Mouse (Mus musculus) stomach, embryonic 14.5 days (tissue): ENCODE data around the gene Lyve1. TPM values are rescaled to one million over a fixed set of nuclear protein-coding genes. Genes with fewer than 3 reads are reported as not detected.
A peak's percentile ranks its signal among the peaks of the same experiment; 100 is the strongest.
"Not testable (repeated sequence)": the region's sequence is repeated elsewhere in the genome, so short reads cannot be mapped to it uniquely, and the experiment has no call there.

Source experiments
- ATAC-seq: fragments of 200-750 bp; cut with Nextera tagmentation; 2 replicates; pipeline ENCODE4 v1.8.0; 2017; ENCODE audit warnings: low read depth, moderate TSS enrichment; ENCODE audit not compliant: insufficient number of reproducible peaks, insufficient read depth, low FRiP score
- H3K27ac ChIP-seq: fragments of 300-500 bp; sonication (generic); 2 replicates; pipeline ENCODE4 v1.5.1; 2014; ENCODE audit warnings: mild to moderate bottlenecking, low read length, moderate library complexity, mixed read lengths
- H3K27me3 ChIP-seq: fragments of 300-500 bp; sonication (generic); 2 replicates; pipeline ENCODE4 v1.6.1; 2014; ENCODE audit warnings: low read length, control low read depth, mixed read lengths; ENCODE audit not compliant: control insufficient read depth, insufficient read depth
- H3K36me3 ChIP-seq: fragments of 300-500 bp; sonication (generic); 2 replicates; pipeline ENCODE4 v1.6.1; 2014; ENCODE audit warnings: mild to moderate bottlenecking, control low read depth, low read length, moderate library complexity, mixed read lengths; ENCODE audit not compliant: control insufficient read depth, insufficient read depth
- H3K4me1 ChIP-seq: fragments of 300-500 bp; sonication (generic); 2 replicates; pipeline ENCODE4 v1.6.1; 2014; ENCODE audit warnings: low read length, control low read depth, mixed read lengths; ENCODE audit not compliant: control insufficient read depth, insufficient read depth
- H3K4me2 ChIP-seq: fragments of 300-500 bp; sonication (generic); replicated peaks from 2 replicates; pipeline ENCODE4 v1.6.1; 2014; ENCODE audit warnings: low read depth, low read length, control low read depth
- H3K4me3 ChIP-seq: fragments of 300-500 bp; sonication (generic); 2 replicates; pipeline ENCODE4 v1.5.1; 2014; ENCODE audit warnings: low read depth, low read length, control low read depth
- H3K9ac ChIP-seq: fragments of 300-500 bp; sonication (generic); replicated peaks from 2 replicates; pipeline ENCODE4 v1.6.1; 2014; ENCODE audit warnings: low read depth, mild to moderate bottlenecking, control low read depth, low read length, moderate library complexity, mixed read lengths
- H3K9me3 ChIP-seq: fragments of 300-500 bp; sonication (generic); 2 replicates; pipeline ENCODE4 v1.6.1; 2016; ENCODE audit warnings: low read depth, low read length, control low read depth; ENCODE audit not compliant: control insufficient read depth
- WGBS: fragments of 180-500 bp; shearing (Covaris S2); extraction: QIAGEN DNeasy Blood & Tissue Kit; methylation state at CpG from one replicate; pipeline ENCODE4 v1.1.7; 2014; 5-methylcytosine and 5-hydroxymethylcytosine counted together
- polyA plus RNA-seq: library from polyadenylated mRNA; unstranded; fragments of >200 nt; fragmentation: Nextera tagmentation; extraction: Ambion mirVana; gene quantifications from 2 replicates; pipeline ENCODE4 v1.2.1, GENCODE M21; 2014

The Lyve1 gene
- polyA plus RNA-seq: 5.6 and 9.5 TPM in 2 replicates

- Histone ChIP-seq H3K27ac (no peak within 1 kb of the TSS), H3K36me3 (no peaks in the 10 kb centered on the region), H3K4me2 (no peak within 1 kb of the TSS), H3K9me3 (no peaks in the 10 kb centered on the region), H3K27me3 (no peaks in the 10 kb centered on the region), H3K9ac (no peak within 1 kb of the TSS), H3K4me3 (no peak within 1 kb of the TSS), H3K4me1 (peaks cover 10% of the 10 kb centered on the region; the same call in 1 of the 2 replicates)
- no peak for ATAC-seq
- 62% methylated on average over 12 of the region's 12 CpGs for WGBS
Observed at GRCm38 (mm10) chr7:110862751-110863289, at the start of gene Lyve1. Gene Lyve1, minus strand, starts transcription at chr7:110863239.

GRCm38 (mm10) chr7:110908209-110909144 lies 45.4 kb upstream of the Lyve1 start:
- H3K4me2 ChIP-seq: no peak overlapping the region
- no peak for ATAC-seq
- H3K9me3 ChIP-seq: no peaks in the 10 kb centered on the region
- 62% methylated on average over 8 of the region's 8 CpGs for WGBS
- no peaks in the 10 kb centered on the region for H3K27me3 ChIP-seq
- H3K27ac ChIP-seq: no peak overlapping the region
- no peak overlapping the region for H3K9ac ChIP-seq
- H3K4me1 ChIP-seq: no peaks in the 10 kb centered on the region
- no peak overlapping the region for H3K4me3 ChIP-seq
- no peaks in the 10 kb centered on the region for H3K36me3 ChIP-seq

GRCm38 (mm10) chr7:110906566-110906965 lies 43.5 kb upstream of the Lyve1 start:
- 76% methylated on average over 2 of the region's 2 CpGs for WGBS

GRCm38 (mm10) chr7:110903226-110903625 lies 40.2 kb upstream of the Lyve1 start:
- no peak overlapping the region for H3K9ac ChIP-seq
- peaks cover 5% of the 10 kb centered on the region for H3K36me3 ChIP-seq
- H3K9me3 ChIP-seq: no peaks in the 10 kb centered on the region
- no peak overlapping the region for H3K4me3 ChIP-seq
- no peaks in the 10 kb centered on the region for H3K4me1 ChIP-seq
- no peak overlapping the region for H3K4me2 ChIP-seq
- no peaks in the 10 kb centered on the region for H3K27me3 ChIP-seq
- 57% methylated on average over 7 of the region's 7 CpGs for WGBS
- no peak overlapping the region for H3K27ac ChIP-seq
- 0 out of 2 replicates have a peak, but pooled peaks have one; percentile 49 for ATAC-seq

More at GRCm38 (mm10) chr7:110906566-110906965, 43.5 kb upstream of the Lyve1 start:
- Histone ChIP-seq H3K27ac (no peak overlapping the region), H3K36me3 (no peaks in the 10 kb centered on the region; the same call in 1 of the 2 replicates), H3K4me2 (no peak overlapping the region), H3K27me3 (no peaks in the 10 kb centered on the region), H3K9ac (no peak overlapping the region), H3K4me1 (no peaks in the 10 kb centered on the region), H3K9me3 (no peaks in the 10 kb centered on the region), H3K4me3 (no peak overlapping the region)
- ATAC-seq: no peak

GRCm38 (mm10) chr7:110897202-110897601 lies 34.2 kb upstream of the Lyve1 start:
- Histone ChIP-seq H3K27ac (no peak overlapping the region), H3K27me3 (no peaks in the 10 kb centered on the region), H3K4me3 (no peak overlapping the region), H3K36me3 (peaks cover 5% of the 10 kb centered on the region), H3K4me2 (no peak overlapping the region), H3K9ac (no peak overlapping the region), H3K9me3 (no peaks in the 10 kb centered on the region), H3K4me1 (peaks cover 8% of the 10 kb centered on the region; the same call in 1 of the 2 replicates)
- ATAC-seq: no peak
- WGBS: 89% methylated on average over 8 of the region's 8 CpGs

GRCm38 (mm10) chr7:110896453-110896852 lies 33.4 kb upstream of the Lyve1 start:
- ATAC-seq: no peak
- Histone ChIP-seq H3K9me3 (no peaks in the 10 kb centered on the region), H3K9ac (no peak overlapping the region), H3K4me1 (peaks cover 8% of the 10 kb centered on the region; the same call in 1 of the 2 replicates), H3K4me3 (no peak overlapping the region), H3K36me3 (peaks cover 5% of the 10 kb centered on the region; the same call in 1 of the 2 replicates), H3K27me3 (no peaks in the 10 kb centered on the region), H3K4me2 (no peak overlapping the region), H3K27ac (no peak overlapping the region)
- WGBS: 89% methylated on average over 7 of the region's 7 CpGs

- not testable (repeated sequence) for H3K27me3 ChIP-seq, H3K9me3 ChIP-seq, H3K4me1 ChIP-seq, H3K36me3 ChIP-seq, H3K27ac ChIP-seq, ATAC-seq, H3K4me3 ChIP-seq, H3K4me2 ChIP-seq, H3K9ac ChIP-seq
- WGBS: 76% methylated on average over 10 of the region's 10 CpGs
Observed at GRCm38 (mm10) chr7:110895772-110896171, 32.7 kb upstream of the Lyve1 start.

- H3K9ac ChIP-seq: no peak overlapping the region
- no peak for ATAC-seq
- peak overlapping the region; percentile 48; the same call in 1 of the 2 replicates for H3K27ac ChIP-seq
- H3K4me1 ChIP-seq: peaks cover 8% of the 10 kb centered on the region; the same call in 1 of the 2 replicates
- H3K4me2 ChIP-seq: no peak overlapping the region
- 80% methylated on average over 9 of the region's 9 CpGs for WGBS
- no peaks in the 10 kb centered on the region for H3K27me3 ChIP-seq
- no peaks in the 10 kb centered on the region for H3K9me3 ChIP-seq
- H3K4me3 ChIP-seq: no peak overlapping the region
- H3K36me3 ChIP-seq: peaks cover under 1% of the 10 kb centered on the region; the same call in 1 of the 2 replicates
Observed at GRCm38 (mm10) chr7:110894673-110895072, 31.6 kb upstream of the Lyve1 start.
